Mouse (Mus musculus) neutrophil, adult 59 days (primary cell): ENCODE measurements around the gene Zscan4-ps1. TPM values are rescaled to one million over a fixed set of nuclear protein-coding genes. Genes with fewer than 3 reads are reported as not detected.

Source experiments
- total RNA-seq, 2 experiments: library from RNA; stranded (reverse); gene quantifications; 1 replicate in 1 of 2; 2 replicates in 1 of 2; pipeline ENCODE4 v1.2.4; 2023

The Zscan4-ps1 gene
- total RNA-seq = not detected

GRCm38 (mm10) chr7:11069591-11069990 is at the start of gene Zscan4-ps1:
TSS of gene Zscan4-ps1 (minus strand) at chr7:11069691.

Other genes with a start within 250 kb of the Zscan4-ps1 start
- not detected for gene Zscan4b, start 164.6 kb downstream of the Zscan4-ps1 start, total RNA-seq
- not detected for gene Zscan4c, start 63.9 kb downstream of the Zscan4-ps1 start, total RNA-seq
- gene Zscan4d, start 96.5 kb upstream of the Zscan4-ps1 start, total RNA-seq = not detected
- gene Zscan4e, start 241.0 kb upstream of the Zscan4-ps1 start, total RNA-seq = not detected